Mouse (Mus musculus): ENCODE measurements around the gene S100a10. TPM values are rescaled to one million over a fixed set of nuclear protein-coding genes. Genes with fewer than 3 reads are reported as not detected.

Gene S100a10
- polyA plus RNA-seq, 1 experiment from 2014 or later = 196 TPM

DNA sequence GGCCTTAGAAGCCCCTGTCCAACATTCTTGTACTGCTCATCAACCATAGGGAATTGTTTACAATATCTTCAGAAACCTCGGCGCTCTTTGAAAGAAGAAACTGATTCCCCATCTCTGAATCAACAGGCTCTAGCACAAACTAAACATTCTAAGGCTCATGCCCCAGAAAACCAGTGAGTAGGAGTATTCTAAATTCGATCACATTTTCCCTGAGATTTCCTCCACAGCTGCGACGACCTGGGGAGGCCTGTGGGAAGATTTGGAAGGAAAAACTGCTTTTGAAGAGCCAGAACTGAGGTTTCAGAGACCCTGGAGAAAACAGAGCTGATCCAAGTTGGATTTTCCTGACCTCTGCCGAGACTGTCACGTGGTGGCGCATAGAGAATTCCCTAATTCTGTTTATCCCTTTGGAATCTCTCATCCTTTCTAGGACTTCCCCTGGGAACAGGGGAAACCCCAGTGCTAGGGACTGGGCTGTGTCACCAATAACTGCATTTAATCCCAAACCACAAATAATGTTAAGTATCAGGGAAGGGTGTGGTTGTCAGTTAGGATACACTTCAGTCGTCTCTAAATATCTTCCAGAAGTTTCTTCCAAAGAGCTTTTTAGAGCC is 1.0 kb upstream of the S100a10 start:
- H3K4me2 ChIP-seq = peak overlapping the region; percentile 77
- ATAC-seq (ENCODE audit: insufficient read depth) (no peak), DNase-seq (no peak)
- H3K36me3 ChIP-seq (ENCODE audit: insufficient read depth) = no peaks in the 10 kb centered on the region
- H3K9me3 ChIP-seq (ENCODE audit: low read depth, low read length) = no peaks in the 10 kb centered on the region
- WGBS = 42% methylated on average over 9 of the region's 9 CpGs
- H3K9ac ChIP-seq = no peak overlapping the region; the same call in 1 of the 2 replicates
- H3K27ac ChIP-seq (ENCODE audit: low read depth) = no peak overlapping the region
- no peak overlapping the region for H3K4me3 ChIP-seq (ENCODE audit: low read depth, low read length)
- TF ChIP-seq CTCF (IDR thresholded peaks at IDR 0.05; ENCODE audit: low read depth) = no peak
- H3K27me3 ChIP-seq (ENCODE audit: insufficient read depth, low read length) = no peaks in the 10 kb centered on the region
- H3K4me1 ChIP-seq (ENCODE audit: insufficient read depth) = peaks cover 11% of the 10 kb centered on the region; the same call in 1 of the 2 replicates

DNA sequence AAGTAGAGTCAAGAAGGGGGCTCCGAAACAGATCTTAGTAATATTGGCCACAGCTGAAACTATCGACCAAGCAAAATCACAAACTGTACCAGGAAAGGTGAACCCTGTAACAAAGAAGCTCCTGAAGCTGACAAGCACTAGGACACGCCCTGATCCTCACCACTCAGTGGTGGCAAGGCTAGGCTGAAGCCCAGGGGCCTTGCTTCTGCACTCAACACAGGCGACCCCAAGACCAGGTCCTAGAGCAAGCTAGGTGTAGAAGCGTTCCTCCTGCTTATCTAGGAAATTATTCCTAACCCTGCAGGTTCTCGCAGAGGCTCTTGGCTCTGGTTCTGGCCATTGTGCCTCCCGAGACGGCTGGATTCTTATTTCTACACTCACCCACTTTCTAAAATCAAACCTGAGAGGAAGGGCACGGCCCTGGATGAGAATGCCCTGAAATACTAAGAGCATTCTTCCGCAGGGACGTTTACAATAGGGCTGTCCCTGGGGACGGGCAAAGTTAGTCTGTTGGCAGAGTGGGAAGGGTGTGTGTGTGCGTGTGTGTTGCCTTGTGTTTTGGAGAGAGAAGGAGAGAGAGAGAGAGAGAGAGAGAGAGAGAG is 400 bp upstream of the S100a10 start:
- no peak for TF ChIP-seq CTCF (IDR thresholded peaks at IDR 0.05; ENCODE audit: low read depth)
- Histone ChIP-seq H3K4me3 (ENCODE audit: low read depth, low read length) (peak overlapping the region; percentile 63), H3K9ac (peak overlapping the region; percentile 48), H3K4me1 (ENCODE audit: insufficient read depth) (peaks cover 11% of the 10 kb centered on the region; the same call in 1 of the 2 replicates), H3K9me3 (ENCODE audit: low read depth, low read length) (no peaks in the 10 kb centered on the region), H3K27me3 (ENCODE audit: insufficient read depth, low read length) (no peaks in the 10 kb centered on the region), H3K36me3 (ENCODE audit: insufficient read depth) (no peaks in the 10 kb centered on the region), H3K4me2 (peak overlapping the region; percentile 77), H3K27ac (ENCODE audit: low read depth) (no peak overlapping the region)
- peak; percentile 36 for DNase-seq
- WGBS = 17% methylated on average over 13 of the region's 13 CpGs
- peak; percentile 48 for ATAC-seq (ENCODE audit: insufficient read depth)

DNA sequence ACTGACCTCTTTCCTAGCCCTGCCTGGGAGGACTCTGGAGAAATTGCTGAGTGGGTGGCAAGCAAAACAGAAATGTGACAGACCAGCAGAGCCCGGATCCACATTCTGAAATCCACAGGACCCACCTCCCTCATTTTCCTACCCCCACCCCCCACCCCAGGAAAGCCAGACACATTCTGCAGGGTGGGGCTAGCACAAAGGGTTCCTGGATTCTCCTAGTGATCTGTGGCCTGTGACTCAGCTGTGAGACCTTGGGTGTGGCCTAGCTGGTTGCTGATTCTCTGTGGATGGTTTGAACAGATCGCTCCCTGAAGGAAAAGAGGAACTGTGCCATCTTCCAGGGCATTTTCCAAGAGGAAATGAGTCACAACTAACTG is 986 bp downstream of the S100a10 start:
- no peaks in the 10 kb centered on the region for H3K9me3 ChIP-seq (ENCODE audit: low read depth, low read length)
- H3K9ac ChIP-seq = peak overlapping the region; percentile 78
- no peak for TF ChIP-seq CTCF (IDR thresholded peaks at IDR 0.05; ENCODE audit: low read depth)
- 29% methylated on average over 2 of the region's 2 CpGs for WGBS
- H3K27me3 ChIP-seq (ENCODE audit: insufficient read depth, low read length) = no peaks in the 10 kb centered on the region
- ATAC-seq (ENCODE audit: insufficient read depth) (peak; percentile 23; the same call in 1 of the 2 replicates), DNase-seq (peak; percentile 39)
- H3K4me2 ChIP-seq = peak overlapping the region; percentile 77
- peak overlapping the region; percentile 87; the same call in 1 of the 2 replicates for H3K27ac ChIP-seq (ENCODE audit: low read depth)
- peak overlapping the region; percentile 63 for H3K4me3 ChIP-seq (ENCODE audit: low read depth, low read length)
- peaks cover 11% of the 10 kb centered on the region; the same call in 1 of the 2 replicates for H3K4me1 ChIP-seq (ENCODE audit: insufficient read depth)
- no peaks in the 10 kb centered on the region for H3K36me3 ChIP-seq (ENCODE audit: insufficient read depth)

DNA sequence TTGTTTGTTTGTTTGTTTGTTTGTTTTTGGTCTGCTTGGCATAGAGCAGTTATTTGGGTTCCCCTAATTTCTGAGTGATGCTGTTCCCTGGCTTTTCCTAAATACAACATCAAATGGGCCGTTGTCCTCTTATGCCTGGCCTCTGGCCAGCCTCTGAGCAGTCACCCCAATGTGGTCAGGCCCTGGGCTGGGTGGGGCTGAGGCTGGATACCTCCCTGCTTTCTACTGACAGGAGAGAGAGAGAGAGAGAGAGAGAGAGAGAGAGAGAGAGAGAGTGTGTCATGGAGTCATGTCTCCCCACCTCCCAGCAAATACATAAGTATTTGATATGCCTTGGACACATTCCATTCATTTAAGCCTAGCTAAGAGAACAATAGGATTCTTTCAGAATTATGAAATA is 1.7 kb downstream of the S100a10 start:
- Histone ChIP-seq H3K9ac (no peak overlapping the region), H3K27me3 (ENCODE audit: insufficient read depth, low read length) (no peaks in the 10 kb centered on the region), H3K4me1 (ENCODE audit: insufficient read depth) (peaks cover 11% of the 10 kb centered on the region; the same call in 1 of the 2 replicates), H3K36me3 (ENCODE audit: insufficient read depth) (peaks cover 4% of the 10 kb centered on the region; the same call in 1 of the 2 replicates), H3K4me2 (peak overlapping the region; percentile 77), H3K4me3 (ENCODE audit: low read depth, low read length) (peak overlapping the region; percentile 63; the same call in 1 of the 2 replicates), H3K9me3 (ENCODE audit: low read depth, low read length) (no peaks in the 10 kb centered on the region), H3K27ac (ENCODE audit: low read depth) (no peak overlapping the region)
- ATAC-seq (ENCODE audit: insufficient read depth) (no peak), DNase-seq (no peak)
- no peak for TF ChIP-seq CTCF (IDR thresholded peaks at IDR 0.05; ENCODE audit: low read depth)
- 13% methylated on average over 1 of the region's 1 CpGs for WGBS

DNA sequence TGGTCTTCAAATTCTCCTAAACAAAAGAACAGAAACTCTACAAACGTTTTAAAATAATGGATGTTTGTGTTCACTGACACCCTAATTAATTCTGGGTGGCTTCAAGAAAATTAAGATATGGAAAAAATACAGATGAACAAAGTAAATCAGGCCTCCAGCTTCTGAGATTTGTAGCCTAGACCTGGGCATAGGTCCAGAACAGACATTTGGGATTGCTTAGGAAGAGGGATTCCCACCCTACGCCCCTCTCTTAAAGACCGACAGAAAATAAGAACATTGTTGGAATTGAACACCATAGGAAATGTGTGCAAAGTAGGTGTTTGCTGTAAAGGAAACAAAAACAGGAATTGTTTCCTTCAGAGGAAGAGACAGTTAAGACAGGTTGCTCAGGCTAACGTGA is 2.6 kb downstream of the S100a10 start:
- no peak for DNase-seq
- no peaks in the 10 kb centered on the region for H3K27me3 ChIP-seq (ENCODE audit: insufficient read depth, low read length)
- no peak overlapping the region for H3K9ac ChIP-seq
- 49% methylated on average over 4 of the region's 4 CpGs for WGBS
- no peak for TF ChIP-seq CTCF (IDR thresholded peaks at IDR 0.05; ENCODE audit: low read depth)
- H3K9me3 ChIP-seq (ENCODE audit: low read depth, low read length) = no peaks in the 10 kb centered on the region
- ATAC-seq (ENCODE audit: insufficient read depth) = no peak
- H3K27ac ChIP-seq (ENCODE audit: low read depth) = no peak overlapping the region
- H3K4me1 ChIP-seq (ENCODE audit: insufficient read depth) = peaks cover 11% of the 10 kb centered on the region; the same call in 1 of the 2 replicates
- H3K4me2 ChIP-seq = peak overlapping the region; percentile 20; the same call in 1 of the 2 replicates
- H3K4me3 ChIP-seq (ENCODE audit: low read depth, low read length) = no peak overlapping the region
- peaks cover 12% of the 10 kb centered on the region; the same call in 1 of the 2 replicates for H3K36me3 ChIP-seq (ENCODE audit: insufficient read depth)

DNA sequence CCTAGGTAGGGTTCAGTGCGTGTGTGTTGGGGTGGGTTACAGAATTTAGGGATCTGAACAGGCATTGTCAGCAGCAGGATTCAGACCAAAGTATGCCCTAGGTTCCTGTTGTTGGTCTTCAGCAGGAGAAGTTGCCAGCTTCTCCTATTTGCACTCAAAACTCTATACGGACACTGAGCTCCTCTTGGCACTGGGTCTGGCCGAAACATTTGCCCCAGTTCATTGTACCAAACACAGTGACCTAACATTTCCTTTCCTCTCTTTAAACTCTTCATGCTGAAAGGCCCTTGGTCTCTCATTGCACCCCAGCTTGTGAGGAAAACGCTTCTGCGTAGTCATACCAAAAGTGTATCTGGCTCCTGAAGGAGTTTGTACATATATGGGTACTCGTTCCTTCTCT is 5.1 kb downstream of the S100a10 start:
- Histone ChIP-seq H3K36me3 (ENCODE audit: insufficient read depth) (peaks cover 27% of the 10 kb centered on the region; the same call in 1 of the 2 replicates), H3K27me3 (ENCODE audit: insufficient read depth, low read length) (no peaks in the 10 kb centered on the region), H3K4me1 (ENCODE audit: insufficient read depth) (peaks cover 8% of the 10 kb centered on the region; the same call in 1 of the 2 replicates), H3K9me3 (ENCODE audit: low read depth, low read length) (no peaks in the 10 kb centered on the region), H3K4me2 (no peak overlapping the region), H3K9ac (no peak overlapping the region), H3K4me3 (ENCODE audit: low read depth, low read length) (no peak overlapping the region), H3K27ac (ENCODE audit: low read depth) (no peak overlapping the region)
- no peak for TF ChIP-seq CTCF (IDR thresholded peaks at IDR 0.05; ENCODE audit: low read depth)
- ATAC-seq (ENCODE audit: insufficient read depth) = no peak
- WGBS = 81% methylated on average over 6 of the region's 6 CpGs
- no peak for DNase-seq

DNA sequence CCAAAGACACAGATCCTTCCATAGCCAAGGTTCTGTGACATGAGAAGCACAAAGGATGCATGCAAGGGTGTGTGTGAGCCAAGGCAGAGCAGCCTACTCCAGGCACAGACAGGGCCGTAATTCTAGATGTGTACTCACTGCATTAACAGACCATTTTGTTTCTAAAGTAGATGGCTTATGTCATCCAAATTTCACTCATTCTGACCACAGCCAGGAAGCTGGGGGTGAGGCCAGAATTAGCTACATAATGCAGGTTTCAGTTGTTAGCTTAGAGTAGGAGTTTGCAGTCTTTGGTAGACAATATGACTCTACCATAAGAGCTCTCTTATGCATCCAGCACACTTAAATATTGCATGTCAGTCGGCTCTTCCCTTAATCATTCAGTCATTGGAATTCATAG is 7.5 kb downstream of the S100a10 start:
- no peaks in the 10 kb centered on the region for H3K27me3 ChIP-seq (ENCODE audit: insufficient read depth, low read length)
- no peak overlapping the region for H3K27ac ChIP-seq (ENCODE audit: low read depth)
- H3K9ac ChIP-seq = no peak overlapping the region
- 85% methylated on average over 2 of the region's 2 CpGs for WGBS
- no peak overlapping the region for H3K4me2 ChIP-seq
- DNase-seq = no peak
- no peak for TF ChIP-seq CTCF (IDR thresholded peaks at IDR 0.05; ENCODE audit: low read depth)
- peaks cover 4% of the 10 kb centered on the region; the same call in 1 of the 2 replicates for H3K4me1 ChIP-seq (ENCODE audit: insufficient read depth)
- ATAC-seq (ENCODE audit: insufficient read depth) = no peak
- peaks cover 27% of the 10 kb centered on the region; the same call in 1 of the 2 replicates for H3K36me3 ChIP-seq (ENCODE audit: insufficient read depth)
- no peaks in the 10 kb centered on the region for H3K9me3 ChIP-seq (ENCODE audit: low read depth, low read length)
- H3K4me3 ChIP-seq (ENCODE audit: low read depth, low read length) = no peak overlapping the region
